Mouse (Mus musculus): Measurements from ENCODE around the gene Ephb2.

- no peak for TF ChIP-seq CTCF (conservative IDR thresholded peaks at IDR 0.05 in 1 of 2, IDR thresholded peaks at IDR 0.05 in 1 of 2; ENCODE audit: low read depth in 2 of 2, low read length in 2 of 2)
- no peak for TF ChIP-seq ELF1 (IDR thresholded peaks at IDR 0.05; ENCODE audit: low read depth, low read length)
- no peak for TF ChIP-seq MAZ (IDR thresholded peaks at IDR 0.05; ENCODE audit: low read depth, low read length)
- no peak for TF ChIP-seq HCFC1 (IDR thresholded peaks at IDR 0.05; ENCODE audit: low read depth, low read length)
- TF ChIP-seq USF1 (IDR thresholded peaks at IDR 0.05; ENCODE audit: low read depth, low read length): no peak
- no peak for TF ChIP-seq EP300 (IDR thresholded peaks at IDR 0.05; ENCODE audit: low read length)
- TF ChIP-seq POLR2A (IDR thresholded peaks at IDR 0.05; ENCODE audit: low read depth, low read length): no peak
- TF ChIP-seq NRF1 (IDR thresholded peaks at IDR 0.05; ENCODE audit: low read depth, low read length): no peak
- TF ChIP-seq IRF4 (IDR thresholded peaks at IDR 0.05; ENCODE audit: low read depth, low read length): no peak
- no peak for TF ChIP-seq RCOR1 (conservative IDR thresholded peaks at IDR 0.05; ENCODE audit: low read depth, low read length)
Measured at GRCm38 (mm10) chr4:136770718-136771117, 65.1 kb downstream of the Ephb2 start.
